Mouse (Mus musculus) liver, adult 2 months (tissue): ENCODE measurements around the gene Cacna2d1.

Experiments
- CTCF ChIP-seq: fragments of 200-500 bp; IDR thresholded peaks from 2 replicates; pipeline ENCODE4 v1.5.1; 2011; ENCODE audit warnings: low read depth, low read length, control low read depth
- POLR2A ChIP-seq: fragments of 200-500 bp; IDR thresholded peaks from 2 replicates; pipeline ENCODE4 v1.6.1; 2011; ENCODE audit warnings: low read length, control low read depth; ENCODE audit not compliant: insufficient read depth; ENCODE audit errors: extremely low read depth

DNA sequence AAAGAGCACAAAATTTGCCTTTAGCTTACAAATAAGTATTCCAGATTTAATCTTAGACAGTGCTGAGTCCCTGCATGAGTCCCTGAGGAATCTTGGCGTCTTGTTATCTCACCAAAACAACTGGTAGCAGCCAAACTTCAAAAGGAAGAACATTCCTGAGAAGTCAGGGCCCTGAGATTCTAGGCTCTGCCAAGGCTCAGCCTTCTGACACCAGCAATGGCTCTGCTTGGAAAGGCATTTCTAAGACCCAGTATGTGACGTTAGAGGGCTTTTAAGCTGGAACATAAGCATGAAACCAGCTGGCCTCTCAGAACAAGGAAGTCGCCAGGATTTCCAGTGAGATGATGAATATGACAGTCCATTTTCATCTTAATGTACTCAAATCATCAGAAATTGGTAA lies 253.4 kb downstream of the Cacna2d1 start:
- TF ChIP-seq CTCF: no peak
- TF ChIP-seq POLR2A: no peak
